Mouse (Mus musculus) thymus, adult 2 months (tissue): ENCODE data around the gene Ttc9b.

Experiments
- CTCF ChIP-seq: fragments of 200-500 bp; IDR thresholded peaks from 2 replicates; pipeline ENCODE4 v1.5.1; 2012; ENCODE audit warnings: mild to moderate bottlenecking, control low read depth, low read length, moderate library complexity, borderline replicate concordance; ENCODE audit not compliant: control insufficient read depth, poor library complexity, insufficient read depth; ENCODE audit errors: extremely low read depth
- POLR2A ChIP-seq: fragments of 200-500 bp; IDR thresholded peaks from 2 replicates; pipeline ENCODE4 v1.6.1; 2012; ENCODE audit warnings: mild to moderate bottlenecking, low read length, control low read depth, moderate library complexity; ENCODE audit not compliant: control insufficient read depth, poor library complexity, insufficient read depth; ENCODE audit errors: extremely low read depth

GRCm38 (mm10) chr7:27612940-27613339 is 40.8 kb upstream of the Ttc9b start:
- TF ChIP-seq CTCF, result no peak
- no peak for TF ChIP-seq POLR2A
